Mouse (Mus musculus) megakaryocyte-erythroid progenitor cell, adult 5-6 weeks (primary cell): ENCODE measurements around the gene Olfr849. TPM values are rescaled to one million over a fixed set of nuclear protein-coding genes. Genes with fewer than 3 reads are reported as not detected.

Experiments used
- ATAC-seq: replicated peaks from 2 replicates; pipeline ENCODE4 v1.8.0; 2016; ENCODE audit warnings: mild to moderate bottlenecking, inconsistent platforms; ENCODE audit not compliant: severe bottlenecking, poor library complexity, low FRiP score, low TSS enrichment
- total RNA-seq, 2 experiments: library from RNA; stranded (forward) in 1 of 2; stranded (reverse) in 1 of 2; fragments of 200-1000, 215-1000 nt in 1 of 2; fragments of >200 nt in 1 of 2; fragmentation: Nextera tagmentation in 1 of 2; gene quantifications; 2 replicates each; pipeline ENCODE4 v1.2.3; 2014 to 2017

Gene Olfr849
- total RNA-seq (2014; fragmentation: Nextera tagmentation) (not detected in 2 replicates), total RNA-seq (2017) (not detected in 2 replicates)

DNA sequence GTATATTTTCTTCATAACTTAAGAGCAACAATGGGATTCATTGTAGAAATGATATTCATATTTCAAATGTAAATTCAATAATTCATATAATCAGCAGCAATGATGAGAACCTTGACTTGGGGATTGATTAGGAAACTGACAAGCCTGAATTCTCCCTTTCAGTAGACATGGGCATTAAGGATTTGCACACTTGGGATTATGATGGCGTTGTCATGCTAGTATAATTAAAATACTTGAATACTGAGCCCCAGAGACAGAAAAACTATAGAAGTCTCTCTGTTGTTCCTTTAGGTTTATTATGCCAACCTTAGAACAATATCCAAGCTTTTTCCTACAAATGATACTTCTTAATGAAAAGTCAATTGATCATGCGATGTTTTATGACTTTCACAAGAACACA is at the start of gene Olfr849:
Gene Olfr849, plus strand, starts transcription at position 301 of the 400 bp plus-strand sequence.
- ATAC-seq = no peak

DNA sequence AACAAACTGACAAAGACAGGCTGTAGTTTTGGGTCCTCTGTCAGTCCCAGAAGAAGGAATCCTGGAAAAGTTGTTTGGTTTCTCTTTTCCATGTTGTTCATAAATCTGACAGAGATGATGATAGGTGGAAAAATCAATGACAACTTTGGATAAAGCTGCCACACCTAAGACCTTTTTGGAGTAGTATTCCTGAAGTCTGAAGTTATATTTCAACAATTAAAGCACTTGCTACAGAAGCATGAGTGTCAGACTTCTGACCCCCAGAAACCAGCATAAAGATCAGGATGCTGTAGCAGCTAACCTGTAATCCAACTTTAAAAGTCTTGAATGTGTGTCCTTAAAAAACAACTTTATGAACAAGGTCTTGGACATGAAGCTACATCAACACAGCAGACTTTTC is 38.1 kb downstream of the Olfr849 start, which contains the start of gene Olfr850:
Gene Olfr850, minus strand, starts transcription at position 101 of the 400 bp plus-strand sequence.
- ATAC-seq = no peak

DNA sequence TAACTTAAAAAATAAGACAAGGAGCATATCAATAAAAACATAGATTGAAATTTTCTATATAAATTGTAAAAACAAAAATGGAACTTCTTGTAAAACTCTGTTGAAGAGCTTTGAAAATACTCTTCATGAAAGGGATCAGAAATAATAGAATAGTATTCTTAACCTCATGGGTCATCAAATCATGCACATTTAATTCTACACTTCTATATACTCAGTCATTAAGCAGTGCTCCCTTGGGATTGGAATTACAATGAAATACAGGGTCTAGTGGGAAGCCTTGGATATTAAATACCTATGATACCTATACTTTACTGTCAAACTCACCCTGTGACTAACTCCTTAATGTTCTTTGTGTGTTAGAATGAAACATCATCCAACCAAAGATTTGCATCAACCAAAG is 52.9 kb downstream of the Olfr849 start, which contains the start of gene Olfr851:
Gene Olfr851, plus strand, starts transcription at position 301 of the 400 bp plus-strand sequence.
- no peak for ATAC-seq

Other genes with a start within 250 kb of the Olfr849 start
- not detected in 2 replicates for gene Olfr843, start 188.3 kb upstream of the Olfr849 start, total RNA-seq (2014; fragmentation: Nextera tagmentation)
- not detected in 2 replicates for gene Olfr843, start 188.3 kb upstream of the Olfr849 start, total RNA-seq (2017)
- gene Olfr844, start 123.9 kb upstream of the Olfr849 start, total RNA-seq (2014; fragmentation: Nextera tagmentation) = not detected in 2 replicates
- not detected in 2 replicates for gene Olfr844, start 123.9 kb upstream of the Olfr849 start, total RNA-seq (2017)
- not detected in 2 replicates for gene Olfr845, start 103.8 kb upstream of the Olfr849 start, total RNA-seq (2014; fragmentation: Nextera tagmentation)
- not detected in 2 replicates for gene Olfr845, start 103.8 kb upstream of the Olfr849 start, total RNA-seq (2017)
- not detected in 2 replicates for gene Olfr846, start 76.3 kb upstream of the Olfr849 start, total RNA-seq (2014; fragmentation: Nextera tagmentation)
- not detected in 2 replicates for gene Olfr846, start 76.3 kb upstream of the Olfr849 start, total RNA-seq (2017)
- not detected in 2 replicates for gene Olfr847, start 61.6 kb upstream of the Olfr849 start, total RNA-seq (2014; fragmentation: Nextera tagmentation)
- not detected in 2 replicates for gene Olfr847, start 61.6 kb upstream of the Olfr849 start, total RNA-seq (2017)
- gene Olfr850, start 38.0 kb downstream of the Olfr849 start, total RNA-seq (2014; fragmentation: Nextera tagmentation) = not detected in 2 replicates
- not detected in 2 replicates for gene Olfr850, start 38.0 kb downstream of the Olfr849 start, total RNA-seq (2017)
- not detected in 2 replicates for gene Olfr851, start 53.0 kb downstream of the Olfr849 start, total RNA-seq (2014; fragmentation: Nextera tagmentation)
- not detected in 2 replicates for gene Olfr851, start 53.0 kb downstream of the Olfr849 start, total RNA-seq (2017)
- gene Olfr853, start 100.8 kb downstream of the Olfr849 start, total RNA-seq (2014; fragmentation: Nextera tagmentation) = not detected in 2 replicates
- gene Olfr853, start 100.8 kb downstream of the Olfr849 start, total RNA-seq (2017) = not detected in 2 replicates
- not detected in 2 replicates for gene Olfr854, start 127.1 kb downstream of the Olfr849 start, total RNA-seq (2014; fragmentation: Nextera tagmentation)
- not detected in 2 replicates for gene Olfr854, start 127.1 kb downstream of the Olfr849 start, total RNA-seq (2017)
- not detected in 2 replicates for gene Olfr855, start 142.4 kb downstream of the Olfr849 start, total RNA-seq (2014; fragmentation: Nextera tagmentation)
- gene Olfr855, start 142.4 kb downstream of the Olfr849 start, total RNA-seq (2017) = not detected in 2 replicates
- gene Zfp317, start 181.8 kb downstream of the Olfr849 start, total RNA-seq (2014; fragmentation: Nextera tagmentation) = 31.6 and 34.7 TPM in 2 replicates
- gene Zfp317, start 181.8 kb downstream of the Olfr849 start, total RNA-seq (2017) = 25.7 and 34.5 TPM in 2 replicates